Mouse (Mus musculus) erythroblast, embryonic 14.5 days (primary cell): ENCODE measurements around the gene Hus1. TPM values are rescaled to one million over a fixed set of nuclear protein-coding genes. Genes with fewer than 3 reads are reported as not detected.

Source experiments
- H3K27me3 ChIP-seq: 2 replicates; pipeline ENCODE4 v1.6.1; 2012; ENCODE audit warnings: inconsistent platforms; ENCODE audit not compliant: control insufficient read depth
- H3K36me3 ChIP-seq: 2 replicates; pipeline ENCODE4 v1.6.1; 2012; ENCODE audit warnings: mild to moderate bottlenecking, inconsistent platforms; ENCODE audit not compliant: control insufficient read depth
- H3K4me1 ChIP-seq: 2 replicates; pipeline ENCODE4 v1.6.1; 2012; ENCODE audit warnings: inconsistent platforms; ENCODE audit not compliant: control insufficient read depth
- H3K4me3 ChIP-seq: replicated peaks from 2 replicates; pipeline ENCODE3; 2012; ENCODE audit warnings: moderate library complexity, mild to moderate bottlenecking, inconsistent platforms
- H3K9me3 ChIP-seq: 2 replicates; pipeline ENCODE4 v1.6.1; 2012; ENCODE audit warnings: low read length, inconsistent platforms, mixed read lengths; ENCODE audit not compliant: control insufficient read depth
- GATA1 ChIP-seq: IDR thresholded peaks from 2 replicates; pipeline ENCODE4 v1.6.1; 2012; ENCODE audit warnings: low read length, inconsistent platforms, mixed read lengths
- TAL1 ChIP-seq: IDR thresholded peaks from 3 replicates; pipeline ENCODE4 v1.6.1; 2012; ENCODE audit warnings: low read length, inconsistent platforms, mixed read lengths
- polyA plus RNA-seq: library from polyadenylated mRNA; stranded (reverse); fragments of >175 nt; gene quantifications from 2 replicates; pipeline ENCODE4 v1.2.3, GENCODE M21; 2012

Gene Hus1
- polyA plus RNA-seq, 1 experiment = 0.10 TPM

DNA sequence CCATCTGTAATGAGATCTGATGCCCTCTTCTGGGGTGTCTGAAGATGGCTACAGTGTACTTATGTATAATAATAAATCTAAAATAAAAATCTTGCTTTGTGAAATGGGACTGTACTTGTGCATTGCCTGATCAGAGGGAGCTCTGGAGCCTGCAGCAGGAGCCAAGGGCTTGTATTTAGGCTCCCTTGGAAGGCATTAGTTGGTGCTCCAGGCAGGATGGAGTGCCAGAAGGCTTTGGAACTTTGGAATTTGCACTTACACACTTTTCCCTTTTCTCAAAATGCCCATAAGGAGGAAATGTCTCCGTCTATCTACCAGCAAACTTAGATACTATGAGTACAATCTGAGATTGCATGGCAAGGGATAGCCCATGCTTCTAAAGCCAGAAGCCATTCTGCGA is 35.6 kb upstream of the Hus1 start:
- peaks cover 17% of the 10 kb centered on the region for H3K27me3 ChIP-seq
- peaks cover 10% of the 10 kb centered on the region for H3K4me1 ChIP-seq
- H3K9me3 ChIP-seq = no peaks in the 10 kb centered on the region

DNA sequence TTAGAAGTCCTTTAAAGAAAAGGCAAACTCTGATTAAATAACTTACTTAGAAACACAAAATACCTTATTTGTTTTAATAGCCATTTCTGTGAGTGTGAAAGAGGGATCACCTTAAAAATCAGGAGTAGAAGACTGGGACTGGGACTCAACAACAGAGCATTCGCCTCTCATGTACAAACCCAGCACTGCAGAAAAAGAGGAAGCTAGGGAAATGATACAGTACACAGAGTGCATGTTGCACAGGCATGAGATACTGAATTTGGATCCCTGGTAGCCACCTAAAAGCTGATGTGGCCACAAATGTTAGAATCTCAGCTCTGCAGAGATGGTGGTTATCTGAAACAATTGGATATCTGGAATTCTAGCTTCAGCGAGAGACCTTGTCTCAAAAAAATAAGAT is 20.5 kb upstream of the Hus1 start:
- H3K4me3 ChIP-seq = no peak overlapping the region
- no peak for TF ChIP-seq TAL1
- no peak for TF ChIP-seq GATA1

More for the DNA sequence above, 35.6 kb upstream of the Hus1 start:
- TF ChIP-seq TAL1 = no peak
- TF ChIP-seq GATA1 = no peak
- H3K4me3 ChIP-seq = no peak overlapping the region
- no peaks in the 10 kb centered on the region for H3K36me3 ChIP-seq

DNA sequence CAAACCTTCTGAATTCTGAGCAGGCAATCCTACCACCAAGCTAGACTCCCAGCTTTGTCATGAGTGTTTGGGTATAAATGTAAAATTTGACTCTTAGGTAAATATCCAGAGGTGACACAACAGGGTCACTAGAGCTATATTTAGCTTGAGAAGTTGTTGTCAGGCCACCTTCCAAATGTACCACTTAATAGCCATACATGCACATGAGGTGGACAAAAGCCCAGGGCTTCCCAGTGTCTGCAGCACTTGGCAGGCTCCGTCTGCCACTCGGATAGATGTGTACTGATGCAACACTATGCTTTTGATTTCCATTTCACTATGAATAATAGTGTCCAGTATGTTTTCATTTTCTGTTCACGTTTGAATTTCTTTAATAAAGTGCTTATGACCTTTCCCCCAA is 14.2 kb upstream of the Hus1 start:
- no peak for TF ChIP-seq GATA1
- H3K36me3 ChIP-seq = no peaks in the 10 kb centered on the region
- no peaks in the 10 kb centered on the region for H3K27me3 ChIP-seq
- no peaks in the 10 kb centered on the region for H3K4me1 ChIP-seq
- no peaks in the 10 kb centered on the region for H3K9me3 ChIP-seq
- H3K4me3 ChIP-seq = no peak overlapping the region

More for the DNA sequence above, 20.5 kb upstream of the Hus1 start:
- H3K9me3 ChIP-seq = no peaks in the 10 kb centered on the region
- H3K4me1 ChIP-seq = no peaks in the 10 kb centered on the region
- H3K36me3 ChIP-seq = no peaks in the 10 kb centered on the region
- H3K27me3 ChIP-seq = no peaks in the 10 kb centered on the region

DNA sequence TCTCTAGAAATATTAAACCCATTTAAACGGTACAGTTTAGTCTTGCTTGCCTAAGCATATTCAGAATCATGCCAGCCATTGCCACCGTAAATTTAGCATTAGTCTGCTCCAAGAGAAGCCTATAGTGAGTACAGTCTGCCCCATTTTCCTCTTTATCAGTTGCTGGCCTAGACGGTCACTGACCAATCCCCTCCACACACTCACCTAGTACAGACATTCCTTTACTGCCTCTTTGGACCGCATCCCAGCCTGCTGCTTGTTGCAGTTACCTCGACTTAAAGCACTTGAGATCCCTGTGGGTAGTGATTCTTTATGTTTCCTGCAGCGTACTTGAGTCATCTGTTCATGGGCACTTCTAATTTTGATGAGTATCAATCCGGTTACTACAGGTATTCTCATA is 13.8 kb upstream of the Hus1 start:
- H3K27me3 ChIP-seq = no peaks in the 10 kb centered on the region
- no peak overlapping the region for H3K4me3 ChIP-seq
- TF ChIP-seq GATA1 (no peak), TAL1 (no peak)
- H3K4me1 ChIP-seq = no peaks in the 10 kb centered on the region
- no peaks in the 10 kb centered on the region for H3K36me3 ChIP-seq
- H3K9me3 ChIP-seq = no peaks in the 10 kb centered on the region

DNA sequence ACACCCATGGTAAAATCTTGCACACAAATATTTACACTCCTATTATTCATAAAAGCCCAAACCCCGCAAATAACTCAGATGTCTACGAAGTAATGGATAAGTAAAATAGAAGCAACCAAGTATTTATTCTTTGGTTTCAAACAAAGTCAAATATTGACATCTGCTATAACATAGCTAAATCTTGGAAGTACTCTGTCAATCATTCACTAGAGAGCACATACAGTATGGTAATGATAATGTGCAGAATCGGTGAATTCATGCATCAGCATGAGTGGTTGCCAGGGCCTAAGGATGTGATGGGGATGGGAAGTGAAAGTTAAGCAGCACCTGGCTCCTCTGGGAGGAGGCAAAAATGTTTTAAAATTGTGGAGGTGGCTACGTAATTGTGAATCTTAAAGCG is 9.2 kb upstream of the Hus1 start:
- no peak overlapping the region for H3K4me3 ChIP-seq
- TF ChIP-seq TAL1 = no peak
- H3K9me3 ChIP-seq = no peaks in the 10 kb centered on the region
- no peaks in the 10 kb centered on the region for H3K36me3 ChIP-seq
- no peaks in the 10 kb centered on the region for H3K27me3 ChIP-seq
- no peaks in the 10 kb centered on the region for H3K4me1 ChIP-seq

DNA sequence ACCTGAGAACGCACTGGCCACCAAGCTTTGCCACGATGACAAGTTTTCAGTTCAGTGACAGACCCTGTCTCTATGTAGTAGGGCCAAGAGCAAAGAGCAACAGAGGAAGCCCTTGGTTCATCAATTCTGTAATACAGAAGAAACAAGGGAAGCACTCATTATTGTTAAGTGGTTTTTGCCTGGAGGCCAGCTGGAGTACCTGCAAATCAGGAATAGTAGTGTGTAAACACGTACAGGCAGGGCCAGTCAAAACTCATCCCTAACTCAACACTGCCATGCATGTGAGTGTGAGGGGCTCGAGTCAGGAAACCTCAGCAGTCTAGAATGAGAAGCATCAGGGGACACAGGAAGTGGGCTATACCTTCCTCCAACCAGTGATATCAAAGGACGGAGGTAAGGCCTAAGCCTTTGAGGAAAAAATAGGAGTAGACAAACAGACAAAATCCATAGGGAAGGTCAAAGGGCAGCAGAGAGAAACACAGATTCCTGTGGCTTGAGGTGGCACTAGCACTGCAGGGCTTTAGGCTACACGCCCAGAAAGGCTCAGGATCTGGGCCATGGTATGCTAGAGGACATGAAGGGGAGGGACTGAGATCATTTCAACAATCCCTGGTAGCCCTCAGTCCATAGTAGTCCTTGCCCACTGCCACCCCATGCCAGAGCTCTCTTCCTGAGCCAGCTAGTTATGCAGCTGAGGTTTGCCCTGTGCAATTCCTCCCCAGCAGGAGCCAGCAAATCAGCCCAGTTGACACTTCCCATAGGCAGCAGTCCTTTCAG is 7.7 kb upstream of the Hus1 start:
- Histone ChIP-seq H3K9me3 (no peaks in the 10 kb centered on the region), H3K27me3 (no peaks in the 10 kb centered on the region), H3K4me1 (no peaks in the 10 kb centered on the region), H3K36me3 (no peaks in the 10 kb centered on the region), H3K4me3 (no peak overlapping the region)
- TF ChIP-seq GATA1 = no peak
- TF ChIP-seq TAL1 = no peak

DNA sequence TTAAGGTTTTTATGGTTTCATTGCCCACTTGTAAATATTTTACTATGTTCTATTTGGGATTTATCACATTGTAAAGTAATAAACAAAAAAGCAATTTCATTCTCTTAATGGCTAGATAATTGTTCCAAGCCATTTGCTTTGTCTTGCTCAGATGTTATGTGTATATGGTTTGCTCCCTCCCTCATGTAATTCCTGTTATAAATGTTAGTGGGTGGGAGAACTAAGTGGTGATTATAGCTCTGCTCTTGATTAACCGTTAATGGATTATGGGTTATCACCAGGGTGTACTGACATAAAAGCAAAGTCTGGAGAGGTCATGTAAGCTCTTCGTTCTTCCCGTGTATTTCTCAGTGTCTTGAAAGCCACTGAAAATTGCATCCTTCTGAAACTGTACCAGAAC is 3.7 kb upstream of the Hus1 start:
- Histone ChIP-seq H3K27me3 (no peaks in the 10 kb centered on the region), H3K4me1 (peaks cover 15% of the 10 kb centered on the region), H3K9me3 (no peaks in the 10 kb centered on the region), H3K36me3 (no peaks in the 10 kb centered on the region), H3K4me3 (no peak overlapping the region)
- no peak for TF ChIP-seq GATA1
- no peak for TF ChIP-seq TAL1

DNA sequence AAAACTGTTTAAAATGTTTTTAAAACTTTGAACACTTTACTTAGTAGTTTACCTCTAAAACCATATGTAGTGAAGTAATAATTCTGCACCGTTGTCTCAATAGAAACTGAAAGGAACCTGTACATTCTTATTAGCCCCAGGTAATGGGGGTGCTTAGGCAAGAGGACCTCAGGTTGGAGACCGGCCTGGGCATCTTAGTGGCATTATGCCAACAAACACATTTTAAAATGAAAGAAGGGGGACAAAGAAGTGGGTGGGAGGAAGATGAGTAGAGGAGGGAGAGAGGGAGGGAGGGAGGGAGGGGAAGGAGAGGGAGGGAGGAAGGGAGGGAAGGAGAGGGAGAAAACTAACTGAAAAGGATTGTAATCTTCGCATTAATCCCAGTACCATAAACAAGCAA is 357 bp upstream of the Hus1 start:
- no peaks in the 10 kb centered on the region for H3K27me3 ChIP-seq
- peak overlapping the region; percentile 95 for H3K4me3 ChIP-seq
- peaks cover 24% of the 10 kb centered on the region for H3K36me3 ChIP-seq
- no peaks in the 10 kb centered on the region for H3K9me3 ChIP-seq
- TF ChIP-seq TAL1 (no peak), GATA1 (no peak)
- H3K4me1 ChIP-seq = peaks cover 24% of the 10 kb centered on the region

DNA sequence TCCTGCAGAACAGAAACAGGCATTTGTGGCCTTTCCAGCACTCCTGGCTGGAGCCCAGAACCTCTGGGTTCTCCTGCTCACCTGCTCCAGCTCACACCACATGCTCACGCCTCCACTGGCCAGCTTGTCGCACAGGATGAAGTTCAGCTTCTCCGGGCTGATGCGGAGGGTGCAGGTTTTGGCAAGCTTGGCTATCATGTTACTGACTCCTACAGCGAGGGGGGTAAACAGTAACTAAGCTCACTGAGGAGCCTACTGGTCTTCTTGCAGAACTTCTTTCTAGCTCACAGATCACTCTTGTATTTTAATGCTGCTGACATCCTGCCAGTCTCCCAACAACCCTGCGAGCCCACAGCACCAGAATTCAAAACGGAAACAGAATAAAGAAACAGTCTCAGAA is 575 bp downstream of the Hus1 start:
- Histone ChIP-seq H3K4me3 (peak overlapping the region; percentile 95), H3K27me3 (no peaks in the 10 kb centered on the region), H3K9me3 (no peaks in the 10 kb centered on the region), H3K4me1 (peaks cover 24% of the 10 kb centered on the region), H3K36me3 (peaks cover 33% of the 10 kb centered on the region)
- TF ChIP-seq GATA1 (no peak), TAL1 (no peak)

DNA sequence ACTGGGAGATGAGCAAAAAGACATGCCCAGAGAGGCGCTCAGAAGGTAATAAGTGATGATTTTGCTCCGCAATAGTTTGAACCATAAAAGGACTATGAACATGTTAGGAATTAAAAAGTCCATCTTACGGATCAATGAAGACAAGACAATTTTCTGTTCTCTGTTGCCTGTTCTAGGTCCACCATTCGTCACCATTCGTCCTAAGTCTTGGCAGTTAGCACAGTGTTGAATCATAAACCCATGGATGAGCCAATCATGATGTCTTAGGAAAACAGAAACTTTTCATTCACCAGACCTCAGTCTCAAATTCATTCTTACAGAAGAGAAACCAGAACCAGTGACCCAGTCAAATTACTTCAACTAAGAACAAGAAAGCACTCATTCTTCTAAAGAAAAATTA is 2.2 kb downstream of the Hus1 start:
- no peak for TF ChIP-seq GATA1
- TF ChIP-seq TAL1 = no peak
- H3K4me3 ChIP-seq = no peak overlapping the region
- no peaks in the 10 kb centered on the region for H3K27me3 ChIP-seq
- H3K4me1 ChIP-seq = peaks cover 24% of the 10 kb centered on the region
- no peaks in the 10 kb centered on the region for H3K9me3 ChIP-seq
- H3K36me3 ChIP-seq = peaks cover 50% of the 10 kb centered on the region
